Mouse (Mus musculus): ENCODE results near the gene C130050O18Rik. TPM values are rescaled to one million over a fixed set of nuclear protein-coding genes. Genes with fewer than 3 reads are reported as not detected.

Gene C130050O18Rik
- polyA plus RNA-seq, 1 experiment: not detected

Other genes starting within 250 kb of the C130050O18Rik start
- gene Sun1, start 204.6 kb upstream of the C130050O18Rik start, polyA plus RNA-seq (2012; ENCODE audit: insufficient read depth, insufficient read length, missing spikeins): 19.0 and 20.1 TPM in 2 replicates
- 36.7 and 41.1 TPM in 2 replicates for gene Get4, start 153.0 kb upstream of the C130050O18Rik start, polyA plus RNA-seq (2012; ENCODE audit: insufficient read depth, insufficient read length, missing spikeins)
- gene Adap1, start 79.7 kb upstream of the C130050O18Rik start, polyA plus RNA-seq (2012; ENCODE audit: insufficient read depth, insufficient read length, missing spikeins): 14.9 and 20.4 TPM in 2 replicates
- gene Cox19, start 53.9 kb upstream of the C130050O18Rik start, polyA plus RNA-seq (2012; ENCODE audit: insufficient read depth, insufficient read length, missing spikeins): 250 and 278 TPM in 2 replicates
- not detected in 2 replicates for gene Cyp2w1, start 52.7 kb upstream of the C130050O18Rik start, polyA plus RNA-seq (2012; ENCODE audit: insufficient read depth, insufficient read length, missing spikeins)
- 18.1 and 19.7 TPM in 2 replicates for gene Gpr146, start 27.6 kb upstream of the C130050O18Rik start, polyA plus RNA-seq (2012; ENCODE audit: insufficient read depth, insufficient read length, missing spikeins)
- gene Gper1, start 17.9 kb downstream of the C130050O18Rik start, polyA plus RNA-seq (2012; ENCODE audit: insufficient read depth, insufficient read length, missing spikeins): 1.8 TPM in 1 of 2 replicates, not detected in the other
- 3.5 and 6.0 TPM in 2 replicates for gene 3110082I17Rik, start 55.2 kb downstream of the C130050O18Rik start, polyA plus RNA-seq (2012; ENCODE audit: insufficient read depth, insufficient read length, missing spikeins)
- gene Zfand2a, start 79.3 kb downstream of the C130050O18Rik start, polyA plus RNA-seq (2012; ENCODE audit: insufficient read depth, insufficient read length, missing spikeins): 12.4 and 13.1 TPM in 2 replicates
- not detected in 2 replicates for gene Uncx, start 138.2 kb downstream of the C130050O18Rik start, polyA plus RNA-seq (2012; ENCODE audit: insufficient read depth, insufficient read length, missing spikeins)